14 mouse cellular contexts compared by ENCODE assay signal in the genomic region with DNA sequence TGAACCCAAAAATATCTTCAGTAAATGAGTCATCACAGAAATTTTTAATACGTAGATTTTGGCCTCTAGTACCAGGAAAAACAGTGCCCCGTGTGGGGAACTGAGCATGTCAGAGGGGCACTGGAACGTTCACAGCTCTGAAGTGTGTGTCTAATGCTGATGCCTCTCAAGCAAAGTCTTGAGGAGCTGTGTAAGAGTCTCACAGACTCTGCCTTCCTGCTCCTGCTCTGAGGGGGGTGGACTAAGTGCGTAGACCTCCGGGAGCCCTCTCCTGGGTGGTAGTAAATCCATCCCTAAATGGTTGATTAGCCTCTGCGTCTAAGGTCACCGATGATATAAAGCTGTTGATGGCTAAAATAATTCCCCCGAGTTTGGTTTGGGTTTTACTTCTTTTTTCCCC. TPM values are rescaled to one million over a fixed set of nuclear protein-coding genes. Genes with fewer than 3 reads are reported as not detected.
DNase-seq lines count a peak whose midpoint lies in the region; ATAC-seq lines count a peak whose summit lies in the region.
"Had no signal": no experiment of that assay in that cellular context is flagged by ENCODE, and none has a peak within 500 bp of the region (broad histone marks: within the 10 kb centered on the region; RNA-seq: fewer than 3 reads in every experiment).

No protein-coding gene starts in this region.

- no peak overlapping the region for H3K4me2 ChIP-seq in heart, embryonic 11.5 days
- no peak overlapping the region for H3K4me2 ChIP-seq in lung, embryonic 16.5 days (ENCODE audit: low read depth, low read length)
- peak overlapping the region; percentile 1; the same call in 1 of the 2 replicates for H3K4me2 ChIP-seq in hindbrain, embryonic 16.5 days (ENCODE audit: low read length)
- peak overlapping the region; percentile 19; the same call in 1 of the 2 replicates for H3K4me2 ChIP-seq in neural tube, embryonic 14.5 days (ENCODE audit: low read depth, low read length)
- no peak overlapping the region for H3K4me2 ChIP-seq in intestine, embryonic 15.5 days (replicated peaks)
- H3K4me2 ChIP-seq: heart, embryonic 15.5 days had no signal

- ATAC-seq in heart, embryonic 11.5 days (replicated peaks; ENCODE audit: insufficient number of reproducible peaks, low FRiP score, low TSS enrichment) = no peak
- peak; percentile 42; the same call in 1 of the 2 replicates for ATAC-seq in lung, embryonic 16.5 days (ENCODE audit: low read depth)
- no peak for ATAC-seq in hindbrain, embryonic 16.5 days
- ATAC-seq in neural tube, embryonic 14.5 days (ENCODE audit: low read depth) = peak; percentile 53
- ATAC-seq in intestine, embryonic 15.5 days = no peak
- ATAC-seq: CD4-positive, CD25-positive, alpha-beta regulatory T cell, adult 4 months; inflammation-experienced regulatory T-cells, adult 6 months had no signal

- DNase-seq in heart, adult 11 months = peak; percentile 68
- DNase-seq in lung, postnatal 4 days = no peak
- DNase-seq: adrenal gland, postnatal 25 days; cerebellum, postnatal 36 days; kidney, postnatal 36 days; lung, adult 18-20 months had no signal

- no peak overlapping the region for H3K9ac ChIP-seq in heart, embryonic 11.5 days (ENCODE audit: low read depth, low read length)
- 0 out of 2 replicates have a peak overlapping the region, but pooled peaks have one; percentile 20 for H3K9ac ChIP-seq in lung, embryonic 16.5 days (ENCODE audit: low read length)
- H3K9ac ChIP-seq in hindbrain, embryonic 16.5 days (ENCODE audit: low read depth, low read length) = peak overlapping the region; percentile 17; the same call in 1 of the 2 replicates
- no peak overlapping the region for H3K9ac ChIP-seq in neural tube, embryonic 14.5 days (replicated peaks; ENCODE audit: low read depth, low read length)
- no peak overlapping the region for H3K9ac ChIP-seq in intestine, embryonic 15.5 days
- H3K9ac ChIP-seq: heart, embryonic 15.5 days had no signal

- no peaks in the 10 kb centered on the region for H3K27me3 ChIP-seq in heart, embryonic 11.5 days (ENCODE audit: control insufficient read depth, insufficient read depth, low read length)
- H3K27me3 ChIP-seq in lung, embryonic 16.5 days (ENCODE audit: control insufficient read depth, insufficient read depth, low read depth, low read length) = no peaks in the 10 kb centered on the region
- no peaks in the 10 kb centered on the region for H3K27me3 ChIP-seq in hindbrain, embryonic 16.5 days (replicated peaks; ENCODE audit: control insufficient read depth, insufficient read depth, low read length)
- 0 out of 2 replicates have a peak, but pooled peaks cover 3% of the 10 kb centered on the region for H3K27me3 ChIP-seq in neural tube, embryonic 14.5 days (ENCODE audit: control insufficient read depth, insufficient read depth, low read length)
- no peaks in the 10 kb centered on the region for H3K27me3 ChIP-seq in intestine, embryonic 15.5 days (replicated peaks)
- H3K27me3 ChIP-seq: heart, embryonic 15.5 days had no signal

- H3K36me3 ChIP-seq in heart, embryonic 11.5 days (ENCODE audit: control insufficient read depth, insufficient read depth, low read length) = no peaks in the 10 kb centered on the region
- H3K36me3 ChIP-seq in lung, embryonic 16.5 days (ENCODE audit: control insufficient read depth, insufficient read depth, low read length) = no peaks in the 10 kb centered on the region
- no peaks in the 10 kb centered on the region for H3K36me3 ChIP-seq in hindbrain, embryonic 16.5 days (ENCODE audit: control insufficient read depth, insufficient read depth, low read length)
- H3K36me3 ChIP-seq in neural tube, embryonic 14.5 days (ENCODE audit: control insufficient read depth, insufficient read depth, low read length) = no peaks in the 10 kb centered on the region
- no peaks in the 10 kb centered on the region for H3K36me3 ChIP-seq in intestine, embryonic 15.5 days
- H3K36me3 ChIP-seq: heart, embryonic 15.5 days had no signal

- WGBS in heart, embryonic 11.5 days (ENCODE audit: insufficient replicate concordance) = 66% methylated on average over 8 of the region's 8 CpGs
- WGBS in lung, embryonic 16.5 days = 37% methylated on average over 8 of the region's 8 CpGs
- 40% methylated on average over 8 of the region's 8 CpGs for WGBS in hindbrain, embryonic 16.5 days
- 25% methylated on average over 8 of the region's 8 CpGs for WGBS in neural tube, embryonic 14.5 days
- 41% methylated on average over 8 of the region's 8 CpGs for WGBS in intestine, embryonic 15.5 days

- H3K4me1 ChIP-seq in heart, embryonic 11.5 days (ENCODE audit: control insufficient read depth, insufficient read depth, low read length) = no peaks in the 10 kb centered on the region
- peaks cover 17% of the 10 kb centered on the region for H3K4me1 ChIP-seq in lung, embryonic 16.5 days (replicated peaks; ENCODE audit: control insufficient read depth, insufficient read depth, low read length)
- H3K4me1 ChIP-seq in hindbrain, embryonic 16.5 days (ENCODE audit: control insufficient read depth, insufficient read depth, low read depth, low read length) = peaks cover 3% of the 10 kb centered on the region; the same call in 1 of the 2 replicates
- H3K4me1 ChIP-seq in neural tube, embryonic 14.5 days (ENCODE audit: control insufficient read depth, insufficient read depth, low read length) = peaks cover 9% of the 10 kb centered on the region; the same call in 1 of the 2 replicates
- H3K4me1 ChIP-seq in intestine, embryonic 15.5 days (replicated peaks) = no peaks in the 10 kb centered on the region
- H3K4me1 ChIP-seq: heart, embryonic 15.5 days had no signal

- H3K4me3 ChIP-seq in heart, embryonic 11.5 days (ENCODE audit: low read depth, low read length) = no peak overlapping the region
- no peak overlapping the region for H3K4me3 ChIP-seq in lung, embryonic 16.5 days (ENCODE audit: low read length)
- no peak overlapping the region for H3K4me3 ChIP-seq in hindbrain, embryonic 16.5 days (ENCODE audit: low read length)
- H3K4me3 ChIP-seq in neural tube, embryonic 14.5 days (ENCODE audit: low read depth, low read length) = no peak overlapping the region
- no peak overlapping the region for H3K4me3 ChIP-seq in intestine, embryonic 15.5 days (replicated peaks)
- H3K4me3 ChIP-seq: heart, embryonic 15.5 days had no signal

- no peaks in the 10 kb centered on the region for H3K9me3 ChIP-seq in heart, embryonic 11.5 days (replicated peaks; ENCODE audit: control insufficient read depth, low read length)
- H3K9me3 ChIP-seq in lung, embryonic 16.5 days (ENCODE audit: control insufficient read depth, low read length) = no peaks in the 10 kb centered on the region
- no peaks in the 10 kb centered on the region for H3K9me3 ChIP-seq in hindbrain, embryonic 16.5 days (ENCODE audit: control insufficient read depth, low read length)
- H3K9me3 ChIP-seq in neural tube, embryonic 14.5 days (ENCODE audit: control insufficient read depth, low read length) = no peaks in the 10 kb centered on the region
- H3K9me3 ChIP-seq in intestine, embryonic 15.5 days = no peaks in the 10 kb centered on the region
- H3K9me3 ChIP-seq: heart, embryonic 15.5 days had no signal

- H3K27ac ChIP-seq in heart, embryonic 11.5 days (ENCODE audit: low read depth, low read length) = no peak overlapping the region
- 0 out of 2 replicates have a peak overlapping the region, but pooled peaks have one; percentile 10 for H3K27ac ChIP-seq in lung, embryonic 16.5 days (ENCODE audit: low read length)
- H3K27ac ChIP-seq in hindbrain, embryonic 16.5 days (ENCODE audit: low read depth, low read length) = no peak overlapping the region
- H3K27ac ChIP-seq in neural tube, embryonic 14.5 days (ENCODE audit: low read depth, low read length) = no peak overlapping the region
- no peak overlapping the region for H3K27ac ChIP-seq in intestine, embryonic 15.5 days
- H3K27ac ChIP-seq: heart, embryonic 15.5 days had no signal

RNA-seq across cellular contexts. Expression of a gene that starts 39.9 kb away (rescaled TPM):
- polyA plus RNA-seq in heart, embryonic 11.5 days (2014; fragmentation: Nextera tagmentation; extraction: Ambion mirVana) = 0.43 and 0.51 TPM in 2 replicates
- polyA plus RNA-seq in lung, embryonic 16.5 days (2015; fragmentation: Nextera tagmentation; extraction: Ambion mirVana) = 2.1 and 2.5 TPM in 2 replicates
- 3.0 and 3.1 TPM in 2 replicates for polyA plus RNA-seq in hindbrain, embryonic 16.5 days (2015; fragmentation: Nextera tagmentation; extraction: Ambion mirVana)
- 3.1 and 3.8 TPM in 2 replicates for polyA plus RNA-seq in neural tube, embryonic 14.5 days (2014; fragmentation: Nextera tagmentation; extraction: Ambion mirVana)
- polyA plus RNA-seq in intestine, embryonic 15.5 days (2015; fragmentation: Nextera tagmentation; extraction: Ambion mirVana) = 1.6 and 1.7 TPM in 2 replicates

Comparison
In these comparisons a context has a peak if more than half of its experiments do, and no peak if none do; other contexts are left out.
1. ATAC-seq: peak in lung, embryonic 16.5 days (single experiment) and neural tube, embryonic 14.5 days (single experiment); none in heart, embryonic 11.5 days (single experiment), hindbrain, embryonic 16.5 days (single experiment) and intestine, embryonic 15.5 days (single experiment).
2. H3K4me2 ChIP-seq: peak in hindbrain, embryonic 16.5 days (single experiment) and neural tube, embryonic 14.5 days (single experiment); none in heart, embryonic 11.5 days (single experiment), lung, embryonic 16.5 days (single experiment) and intestine, embryonic 15.5 days (single experiment).
3. H3K9ac ChIP-seq: peak in lung, embryonic 16.5 days (single experiment) and hindbrain, embryonic 16.5 days (single experiment); none in heart, embryonic 11.5 days (single experiment), neural tube, embryonic 14.5 days (single experiment) and intestine, embryonic 15.5 days (single experiment).